Mouse (Mus musculus) liver, adult 2 months (tissue): ENCODE measurements around the gene Plekhb1.

Experiments used
- CTCF ChIP-seq: fragments of 200-500 bp; IDR thresholded peaks from 2 replicates; pipeline ENCODE4 v1.5.1; 2011; ENCODE audit warnings: low read depth, low read length, control low read depth
- POLR2A ChIP-seq: fragments of 200-500 bp; IDR thresholded peaks from 2 replicates; pipeline ENCODE4 v1.6.1; 2011; ENCODE audit warnings: low read length, control low read depth; ENCODE audit not compliant: insufficient read depth; ENCODE audit errors: extremely low read depth

DNA sequence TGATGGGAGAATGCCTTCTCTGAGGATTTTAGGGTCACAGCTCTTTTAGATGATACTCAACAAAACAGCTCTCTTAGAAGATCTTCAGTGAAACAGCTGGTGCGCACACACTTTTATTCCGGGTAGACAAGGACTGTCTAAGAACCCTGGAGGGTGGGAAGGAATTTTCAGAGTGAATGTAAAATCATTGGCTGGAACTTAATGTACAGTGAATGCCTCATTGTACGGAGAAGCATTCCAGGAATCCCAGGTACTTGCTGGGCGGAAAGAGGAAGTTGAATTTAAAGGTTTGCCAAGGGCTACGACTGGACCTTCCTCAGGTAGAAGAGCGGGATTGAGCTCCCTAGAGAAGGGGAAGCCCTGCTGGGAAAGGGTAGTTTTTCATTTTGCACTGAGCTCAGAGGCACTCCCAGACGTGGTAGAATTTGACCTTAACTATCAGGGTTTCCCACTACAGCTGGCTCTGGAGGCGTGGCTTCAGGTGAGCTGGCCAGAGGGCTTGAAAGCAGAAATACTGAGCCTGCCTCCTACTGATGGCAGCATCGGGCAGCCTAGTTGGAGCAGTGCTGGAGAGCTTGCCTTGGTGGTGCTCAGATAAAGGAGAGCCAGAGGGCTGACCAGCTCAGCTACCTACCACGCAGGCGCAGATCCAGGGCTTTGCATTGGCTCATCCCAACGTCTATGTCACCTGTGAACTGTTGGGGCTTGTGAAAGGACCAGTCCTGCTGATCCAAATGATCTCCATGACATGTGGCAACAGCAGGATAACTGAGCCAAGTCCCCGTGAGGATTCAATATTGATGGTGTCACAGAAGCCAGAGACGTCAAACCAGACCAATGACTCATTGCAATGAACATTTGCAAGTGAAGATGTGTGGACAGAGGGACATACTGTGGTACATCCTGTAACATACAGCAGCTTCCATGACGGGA lies 17.0 kb upstream of the Plekhb1 start:
- no peak for TF ChIP-seq CTCF
- no peak for TF ChIP-seq POLR2A
